Mouse (Mus musculus): ENCODE data around the gene Unc13c.

Gene Unc13c

DNA sequence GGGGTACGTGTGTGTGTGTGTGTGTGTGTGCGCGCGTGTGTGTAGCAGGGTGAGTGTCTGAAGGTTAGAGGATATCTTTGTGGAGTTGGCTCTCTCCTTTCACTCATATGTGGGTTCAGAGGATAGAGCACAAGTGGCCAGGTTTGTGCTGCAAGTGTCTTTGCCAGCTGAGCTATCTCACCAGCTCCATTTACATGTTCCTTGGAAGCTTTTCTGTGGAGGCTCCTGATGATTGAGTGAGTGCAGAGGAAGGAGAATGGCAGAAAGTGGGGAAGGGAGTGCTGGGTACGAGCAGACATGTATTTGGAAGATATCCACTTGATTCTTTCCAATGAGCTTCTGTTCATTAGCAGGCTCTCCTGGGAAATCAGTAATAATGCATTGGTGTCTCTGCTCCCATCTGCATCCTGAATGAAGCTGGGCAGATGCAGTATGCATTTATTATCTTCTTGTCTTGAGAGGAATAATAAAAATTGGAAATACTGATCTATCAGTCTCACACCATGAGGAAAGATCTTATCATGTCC lies 86.3 kb downstream of the Unc13c start:
- no peak for DNase-seq (ENCODE audit: extremely low read depth, low read depth, low spot score)

- no peak for DNase-seq (ENCODE audit: extremely low read depth, low read depth, low spot score)
These were observed 101.2 kb downstream of the Unc13c start for GRCm38 (mm10) chr9:73867410-73868067.

GRCm38 (mm10) chr9:73866666-73867065 lies 102.1 kb downstream of the Unc13c start:
- DNase-seq (ENCODE audit: extremely low read depth, low read depth, low spot score): no peak

- DNase-seq (ENCODE audit: extremely low read depth, low read depth, low spot score): no peak
These were observed 109.3 kb downstream of the Unc13c start for GRCm38 (mm10) chr9:73859469-73859868.

DNA sequence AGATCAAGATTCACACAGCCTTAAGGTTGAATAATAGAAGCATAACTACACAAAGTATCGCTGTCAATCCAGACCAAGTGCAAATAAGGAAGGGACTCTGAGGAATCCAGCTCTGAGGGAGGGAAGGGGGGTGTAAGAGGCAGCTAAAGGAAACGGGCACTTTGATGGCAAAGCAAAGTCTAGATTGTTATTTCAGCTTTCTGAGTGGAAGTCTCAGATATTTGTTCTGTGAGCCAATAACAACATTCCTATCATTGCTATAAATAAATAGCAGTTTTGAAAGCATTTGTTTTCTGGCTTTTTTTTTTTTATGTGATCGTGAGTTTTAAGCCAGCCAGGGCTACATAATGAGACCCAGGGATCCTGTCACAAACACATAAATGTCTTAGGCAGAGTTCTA lies 114.5 kb downstream of the Unc13c start:
- DNase-seq (ENCODE audit: extremely low read depth, low read depth, low spot score): no peak

GRCm38 (mm10) chr9:73806681-73807080 lies 162.1 kb downstream of the Unc13c start:
- no peak for DNase-seq (ENCODE audit: extremely low read depth, low read depth, low spot score)

- DNase-seq (ENCODE audit: extremely low read depth, low read depth, low spot score): no peak
These were observed 194.2 kb downstream of the Unc13c start for GRCm38 (mm10) chr9:73774616-73775015.

GRCm38 (mm10) chr9:73755185-73755584 lies 213.6 kb downstream of the Unc13c start:
- DNase-seq (ENCODE audit: extremely low read depth, low read depth, low spot score): no peak

DNA sequence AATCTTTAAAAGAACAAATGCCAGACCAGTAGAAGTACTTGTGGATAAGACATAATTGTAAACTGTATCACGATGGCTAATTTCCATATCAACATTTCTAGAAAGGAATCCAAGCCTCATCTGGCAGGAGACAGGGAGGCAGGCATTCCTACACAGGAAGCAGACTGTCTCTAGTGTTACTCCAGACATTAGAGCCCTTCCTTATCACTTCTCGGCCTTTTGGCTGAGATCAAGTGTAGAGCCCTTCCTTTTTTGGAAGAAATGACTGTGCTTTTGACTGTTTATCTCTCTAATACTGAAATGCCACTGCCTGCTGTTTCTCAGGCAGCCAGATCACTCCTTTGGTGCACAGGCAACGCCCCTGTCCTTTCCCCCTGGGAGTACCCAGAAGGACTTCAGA lies 215.3 kb downstream of the Unc13c start:
- no peak for DNase-seq (ENCODE audit: extremely low read depth, low read depth, low spot score)

GRCm38 (mm10) chr9:73751344-73751743 lies 217.4 kb downstream of the Unc13c start:
- no peak for DNase-seq (ENCODE audit: extremely low read depth, low read depth, low spot score)

- no peak for DNase-seq (ENCODE audit: extremely low read depth, low read depth, low spot score)
These were observed 234.3 kb downstream of the Unc13c start for GRCm38 (mm10) chr9:73734446-73734845.

- no peak for DNase-seq (ENCODE audit: extremely low read depth, low read depth, low spot score)
These were observed 242.8 kb downstream of the Unc13c start for GRCm38 (mm10) chr9:73725717-73726662.

DNA sequence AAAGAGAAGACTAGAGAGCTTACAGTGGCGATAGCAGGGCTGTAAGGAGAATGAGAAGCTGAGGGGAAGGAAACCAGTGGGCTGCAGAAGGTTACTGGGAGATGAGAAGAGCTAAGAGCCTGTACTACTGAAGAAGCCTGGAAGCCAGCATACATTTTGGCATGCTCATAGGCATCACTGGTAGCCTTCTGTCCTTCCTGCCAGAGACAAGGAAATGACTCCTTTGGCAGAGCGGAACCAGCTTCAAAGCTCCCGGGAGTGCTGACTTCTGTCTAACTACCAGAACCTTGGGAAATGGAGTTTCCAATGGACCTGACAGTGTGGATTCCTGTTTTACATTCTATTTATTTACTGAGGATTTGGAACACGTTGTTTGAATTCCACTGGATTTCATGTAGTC lies 244.0 kb downstream of the Unc13c start:
- DNase-seq (ENCODE audit: extremely low read depth, low read depth, low spot score): no peak

DNA sequence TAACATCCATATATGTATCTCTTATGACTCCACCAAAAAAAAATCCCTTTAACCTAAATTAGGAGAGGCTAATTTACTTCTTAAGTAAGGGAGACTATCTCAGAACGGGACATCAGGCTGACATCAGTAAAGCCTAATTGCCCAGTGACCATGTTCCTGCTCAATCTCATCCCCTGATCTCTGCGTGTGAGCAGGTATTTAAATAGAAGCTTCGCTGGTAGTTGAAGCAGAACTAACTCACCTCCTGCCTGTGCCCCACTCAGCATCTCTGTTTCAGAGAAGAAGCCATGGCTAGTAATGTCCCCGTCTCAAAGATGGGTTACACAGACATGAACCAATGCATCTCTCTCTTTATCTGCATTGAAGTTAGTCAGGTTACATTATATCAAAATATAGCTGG lies 255.3 kb downstream of the Unc13c start:
- DNase-seq (ENCODE audit: extremely low read depth, low read depth, low spot score): no peak

DNA sequence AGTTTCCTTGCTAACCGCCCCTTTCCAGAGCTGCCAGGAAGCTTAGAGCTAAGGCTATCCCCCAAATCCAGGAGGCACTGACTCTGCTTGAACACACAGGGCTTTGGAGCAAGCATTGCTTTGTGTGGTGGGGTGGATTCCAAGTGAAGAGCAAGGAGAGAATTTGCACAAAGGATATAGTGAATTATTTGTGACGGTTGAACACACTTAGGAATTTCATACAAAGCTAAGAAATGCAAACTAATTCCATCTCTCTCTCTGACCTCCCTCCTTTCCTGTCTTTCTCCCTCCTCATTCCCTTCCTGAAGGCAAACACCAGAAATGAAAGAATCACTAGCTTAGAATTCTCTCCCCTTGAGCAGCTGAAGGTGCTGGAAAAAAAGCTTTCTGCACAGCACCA lies 271.7 kb downstream of the Unc13c start:
- no peak for DNase-seq (ENCODE audit: extremely low read depth, low read depth, low spot score)

GRCm38 (mm10) chr9:73681580-73681979 lies 287.2 kb downstream of the Unc13c start:
- DNase-seq (ENCODE audit: extremely low read depth, low read depth, low spot score): no peak

DNA sequence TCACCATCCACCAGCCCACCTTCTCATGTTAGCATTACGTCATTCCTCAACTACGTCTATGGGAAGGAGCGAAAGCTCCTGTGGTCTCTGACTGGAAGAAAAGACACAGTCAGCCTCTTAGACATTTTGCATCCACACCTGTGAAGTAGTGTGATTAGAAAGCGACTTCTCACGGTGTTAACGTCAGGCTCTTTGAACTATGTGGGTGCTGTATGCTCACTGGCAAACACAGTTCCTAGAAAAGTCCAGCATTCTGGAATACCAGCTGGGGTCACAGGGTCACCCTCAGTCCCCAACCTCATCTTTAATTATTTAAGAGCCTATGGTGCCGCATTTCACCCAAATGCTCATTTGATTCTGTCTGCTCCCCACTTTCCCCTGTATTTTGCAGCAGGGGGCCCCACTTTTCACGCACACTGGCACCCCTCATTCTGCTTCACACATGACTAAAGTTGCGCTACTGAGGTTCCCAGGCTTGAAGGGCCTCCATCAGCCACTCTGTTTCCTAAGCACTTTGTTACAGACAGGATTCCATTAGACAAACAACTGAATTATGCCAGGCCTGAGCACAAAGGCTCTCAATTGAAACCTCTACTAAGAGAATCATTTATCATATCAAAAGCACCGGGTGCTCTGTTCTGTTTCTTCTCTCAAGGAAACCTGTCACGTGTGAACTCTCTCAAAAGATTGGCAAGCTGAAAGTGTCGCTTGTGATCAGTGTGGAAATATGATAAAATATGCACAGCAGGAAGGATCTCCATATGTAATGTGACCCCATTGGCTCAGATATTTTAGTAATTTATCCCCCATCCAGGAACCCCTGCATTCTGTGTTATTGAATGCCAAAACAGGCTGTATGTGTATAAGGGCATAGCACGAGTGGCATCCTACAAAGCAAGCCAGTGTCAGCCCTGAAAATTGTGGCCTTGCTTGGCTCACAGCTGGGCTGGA lies 287.9 kb downstream of the Unc13c start:
- no peak for DNase-seq (ENCODE audit: extremely low read depth, low read depth, low spot score)

DNA sequence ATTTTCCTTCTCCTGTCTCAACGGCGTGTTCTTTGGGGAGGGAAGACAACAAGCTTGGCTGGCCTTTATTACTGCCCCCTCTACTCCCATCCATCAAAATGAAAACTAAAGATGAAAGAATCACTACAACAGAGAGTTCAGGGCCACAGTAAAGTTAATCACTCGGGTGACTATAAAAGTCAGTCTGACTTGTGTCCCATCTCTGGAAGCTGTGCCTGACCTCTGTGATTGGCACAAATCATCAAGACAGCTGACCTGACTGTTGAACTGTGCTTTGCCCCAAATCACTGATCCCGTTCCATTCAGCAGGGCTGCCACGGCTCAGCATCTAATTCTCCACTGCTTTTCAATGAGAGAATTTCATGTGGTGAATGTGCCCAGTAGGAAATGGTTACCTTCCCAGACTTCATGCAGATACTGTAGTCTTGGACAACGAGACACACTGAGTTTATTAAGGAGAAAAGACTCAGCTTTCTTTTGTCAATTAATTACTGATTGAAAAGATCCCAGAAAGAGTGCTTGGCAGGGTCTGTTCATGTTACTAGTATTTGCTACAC lies 297.0 kb downstream of the Unc13c start:
- no peak for DNase-seq (ENCODE audit: extremely low read depth, low read depth, low spot score)

GRCm38 (mm10) chr9:73670040-73670439 lies 298.7 kb downstream of the Unc13c start:
- no peak for DNase-seq (ENCODE audit: extremely low read depth, low read depth, low spot score)

GRCm38 (mm10) chr9:73662839-73663238 lies 305.9 kb downstream of the Unc13c start:
- no peak for DNase-seq (ENCODE audit: extremely low read depth, low read depth, low spot score)

GRCm38 (mm10) chr9:73649088-73649487 lies 319.7 kb downstream of the Unc13c start:
- DNase-seq (ENCODE audit: extremely low read depth, low read depth, low spot score): no peak
